Mouse (Mus musculus): ENCODE results near the gene Nup98.

Gene Nup98

DNA sequence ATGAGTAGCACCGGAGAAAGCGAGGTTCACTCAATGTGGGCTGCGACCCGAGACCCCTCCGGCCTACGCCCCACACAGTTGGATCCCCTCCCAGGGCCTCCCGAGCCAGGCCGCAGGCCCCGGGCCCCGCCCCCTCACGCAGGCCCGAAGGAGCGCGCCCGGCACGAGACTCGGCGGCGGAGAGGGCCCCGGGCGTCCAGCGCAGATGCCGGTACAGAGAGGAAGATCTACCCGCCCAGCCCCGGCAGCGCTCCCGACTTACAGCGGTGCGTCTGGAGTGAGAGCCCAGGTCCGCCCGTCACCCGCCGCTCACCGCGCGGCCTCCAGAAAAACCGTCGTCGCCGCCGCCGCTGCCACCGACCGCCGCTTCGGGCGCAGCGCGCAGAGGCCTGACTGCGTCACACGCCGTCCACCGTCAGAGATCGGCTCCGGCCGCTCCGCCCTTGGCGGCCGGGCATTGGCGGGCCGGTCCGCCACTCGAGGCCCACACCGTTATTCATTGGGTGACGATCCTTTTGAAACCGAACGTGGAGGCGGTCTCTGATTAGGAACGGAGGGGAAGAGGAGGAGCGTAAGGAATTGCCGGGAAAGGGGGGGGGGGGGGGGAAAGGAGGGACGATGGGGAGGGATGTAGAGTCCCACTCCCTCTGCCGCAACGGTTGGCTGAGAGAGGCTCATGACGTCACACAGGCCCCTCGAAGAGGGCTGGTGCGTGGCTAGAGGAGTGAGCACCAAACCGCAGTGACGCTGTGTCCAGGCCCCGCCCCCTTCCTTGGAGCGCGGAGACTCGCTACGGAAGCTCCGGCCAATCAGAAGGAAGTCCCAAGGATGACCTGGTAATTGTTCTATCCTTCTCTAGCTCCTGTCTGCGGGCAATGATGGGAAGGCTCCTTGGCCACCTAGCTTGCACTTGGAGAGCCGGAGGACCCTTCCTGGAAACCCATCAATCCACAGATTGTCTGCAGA, at the start of gene Nup98, which contains the start of gene Pgap2:
Gene Nup98, minus strand, starts transcription at position 421 of the 966 bp plus-strand sequence.
Gene Pgap2, plus strand, starts transcription at position 453 of the 966 bp plus-strand sequence.
- DNase-seq (ENCODE audit: inconsistent age in 2 of 2, low spot score in 1 of 2), result peak; percentile 99

DNA sequence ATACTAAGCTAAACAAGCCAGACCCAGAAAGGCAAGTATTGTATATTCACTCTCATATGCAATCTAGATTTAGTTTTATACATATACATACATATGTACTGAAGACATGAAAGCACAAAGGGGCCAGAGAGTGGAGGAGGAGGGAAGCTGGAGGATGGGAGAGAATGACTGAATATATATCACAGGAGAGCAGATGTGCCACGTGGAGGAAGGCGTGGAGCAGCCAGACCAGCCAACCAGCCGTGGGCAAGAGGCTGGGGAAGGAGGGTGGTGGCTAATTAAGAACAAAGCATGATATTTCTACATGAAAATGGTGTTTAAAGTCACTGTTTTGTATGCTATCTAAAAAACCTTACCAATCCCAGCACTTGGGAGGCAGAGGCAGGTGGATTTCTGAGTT, 48.8 kb upstream of the Nup98 start:
- DNase-seq (ENCODE audit: inconsistent age in 2 of 2, low spot score in 1 of 2), result no peak

DNA sequence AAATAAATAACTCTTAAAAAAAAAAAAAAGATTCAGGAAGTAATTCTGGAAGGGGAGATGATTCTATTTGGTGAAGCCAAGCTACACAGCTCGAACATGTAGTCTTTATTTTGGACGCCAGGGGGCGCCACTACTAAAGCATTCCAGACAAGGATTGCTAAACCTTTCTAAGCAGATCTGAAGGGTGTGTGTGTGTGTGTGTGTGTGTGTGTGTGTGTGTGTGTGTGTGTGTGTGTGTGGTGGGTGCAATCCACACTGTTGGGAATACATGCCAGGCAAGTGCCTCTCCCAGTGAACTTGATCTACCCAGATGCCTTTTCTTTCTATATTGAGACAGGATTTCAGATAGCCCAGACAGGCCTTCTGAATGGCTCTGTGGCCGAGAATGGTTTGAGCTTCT, 48.2 kb upstream of the Nup98 start:
- DNase-seq (ENCODE audit: inconsistent age in 2 of 2, low spot score in 1 of 2), result peak; percentile 66 to 92

DNA sequence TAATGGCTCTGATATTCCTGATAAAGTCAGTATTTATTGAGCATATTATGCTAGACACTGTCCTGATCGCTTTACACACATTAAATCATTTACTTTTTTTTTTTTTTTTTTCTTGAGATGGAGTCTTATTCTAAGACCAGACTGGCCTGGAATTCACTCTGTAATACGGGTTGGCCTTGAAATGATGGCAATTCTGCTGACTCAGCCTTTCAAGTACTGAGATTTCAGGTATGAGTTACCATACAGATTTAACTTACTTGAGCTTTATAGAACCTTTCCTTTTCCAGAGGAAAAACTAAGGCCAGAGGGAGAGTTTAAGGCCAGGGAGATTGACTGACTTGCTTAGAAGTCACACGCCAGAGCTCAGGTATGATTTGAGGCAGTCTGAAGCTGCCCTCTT, 46.7 kb upstream of the Nup98 start:
- DNase-seq (ENCODE audit: inconsistent age in 2 of 2, low spot score in 1 of 2), result no peak

DNA sequence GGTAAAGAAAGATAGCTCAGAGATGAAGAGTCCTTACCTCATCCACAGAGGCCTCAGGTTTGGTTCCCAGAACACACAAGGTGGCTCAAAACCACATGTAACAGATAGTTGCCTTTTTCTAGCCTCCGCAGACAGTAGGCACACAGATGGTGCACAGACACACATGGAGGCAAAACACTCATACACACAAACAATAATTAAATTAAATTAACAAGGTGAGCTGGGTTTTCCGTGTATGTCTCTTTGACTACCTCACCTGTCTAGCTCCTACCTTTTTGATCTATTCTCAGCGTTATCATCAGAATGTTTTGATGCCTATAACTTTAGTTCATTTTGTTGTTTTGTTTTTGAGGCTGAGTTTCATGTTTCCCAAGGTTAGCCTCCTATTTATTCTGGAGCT, 46.0 kb upstream of the Nup98 start, which contains the start of gene Rhog:
Gene Rhog, minus strand, starts transcription at position 101 of the 400 bp plus-strand sequence.
- no peak for DNase-seq (ENCODE audit: inconsistent age in 2 of 2, low spot score in 1 of 2)

DNA sequence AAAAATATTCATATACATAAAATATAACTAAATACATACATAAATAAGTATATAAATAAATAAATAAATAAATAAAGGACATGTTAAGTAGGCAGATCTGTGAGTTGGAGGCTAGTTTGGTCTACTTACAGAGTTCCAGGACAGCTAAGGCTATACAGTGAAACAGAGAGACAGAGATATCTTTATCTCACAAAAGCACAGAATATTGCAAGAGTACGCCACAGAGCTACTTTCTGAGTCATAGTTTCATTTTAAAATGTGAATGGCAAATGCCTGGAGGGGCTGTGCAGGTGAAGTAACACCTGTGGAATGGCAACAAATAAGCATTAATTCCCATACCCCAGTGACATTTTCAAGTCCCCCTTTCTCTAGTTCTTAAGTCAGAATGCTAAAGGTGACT, 43.7 kb upstream of the Nup98 start:
- DNase-seq (ENCODE audit: inconsistent age in 2 of 2, low spot score in 1 of 2), result no peak

DNA sequence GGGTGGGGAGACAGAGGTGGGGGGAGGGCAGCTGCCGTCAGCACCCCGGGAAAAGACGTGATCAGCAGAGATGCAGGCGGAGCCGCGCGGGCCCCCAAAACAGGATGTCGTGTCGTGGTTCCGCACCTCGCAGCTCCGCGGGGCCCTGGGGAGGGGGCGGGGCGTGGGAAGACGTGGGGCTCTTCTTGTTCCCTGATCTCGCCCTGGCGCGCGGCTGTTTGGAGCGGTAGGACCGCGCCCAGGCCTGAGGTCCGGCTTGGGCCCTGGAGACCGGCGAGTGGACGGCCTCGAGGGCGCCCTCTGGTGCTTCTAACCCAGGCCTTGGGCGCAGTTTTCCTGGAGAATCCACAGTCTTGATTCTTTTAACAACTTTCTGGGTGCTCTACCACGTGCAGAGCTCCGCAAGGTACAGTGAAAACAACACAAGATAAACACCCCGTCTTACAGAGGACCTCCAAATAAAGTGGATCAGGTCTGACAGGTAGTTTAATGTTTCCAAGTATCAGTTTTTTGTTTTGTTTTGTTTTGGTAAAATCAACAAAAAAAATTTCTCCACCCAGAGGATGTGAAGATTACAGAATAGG, 40.7 kb upstream of the Nup98 start:
- DNase-seq (ENCODE audit: inconsistent age in 2 of 2, low spot score in 1 of 2), result peak; percentile 94 to 98

DNA sequence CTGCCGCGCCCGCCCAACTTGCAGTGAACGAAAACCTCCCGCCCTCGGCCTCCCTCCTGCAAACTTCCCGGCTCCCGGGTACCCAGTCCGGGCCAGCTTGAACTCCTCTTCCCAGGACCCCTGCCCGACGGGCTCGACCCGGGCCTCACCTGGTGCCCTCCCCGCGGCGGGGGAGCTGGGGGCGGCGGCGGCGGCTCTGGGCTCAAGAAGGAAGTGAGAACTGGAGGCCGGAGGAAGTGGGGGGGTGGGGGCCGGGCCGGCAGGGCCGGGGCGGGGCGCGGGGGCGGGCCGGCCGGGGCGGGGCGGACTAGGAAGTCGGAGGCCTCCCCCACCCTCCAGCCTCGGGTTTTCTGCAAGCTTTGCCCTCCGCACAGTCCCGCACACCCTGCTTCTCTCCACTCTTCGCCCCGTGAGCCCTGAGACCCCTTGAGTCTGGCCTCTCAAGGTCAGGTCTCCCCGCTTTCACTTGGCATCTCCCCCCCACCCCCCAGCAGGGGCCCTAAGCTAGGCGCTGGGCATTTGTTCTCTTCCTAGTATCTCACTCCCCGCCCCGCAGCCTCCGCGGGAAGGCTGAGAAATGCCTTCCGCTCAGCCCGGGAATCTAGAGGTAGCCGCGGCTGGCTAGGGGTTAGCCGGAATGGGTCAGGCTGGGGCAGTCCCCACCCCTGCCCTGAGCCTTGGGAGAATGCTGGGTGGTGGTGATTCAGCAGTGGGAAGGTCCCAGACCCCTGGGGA, 40.1 kb upstream of the Nup98 start:
- DNase-seq (ENCODE audit: inconsistent age in 2 of 2, low spot score in 1 of 2), result peak; percentile 86 to 95

DNA sequence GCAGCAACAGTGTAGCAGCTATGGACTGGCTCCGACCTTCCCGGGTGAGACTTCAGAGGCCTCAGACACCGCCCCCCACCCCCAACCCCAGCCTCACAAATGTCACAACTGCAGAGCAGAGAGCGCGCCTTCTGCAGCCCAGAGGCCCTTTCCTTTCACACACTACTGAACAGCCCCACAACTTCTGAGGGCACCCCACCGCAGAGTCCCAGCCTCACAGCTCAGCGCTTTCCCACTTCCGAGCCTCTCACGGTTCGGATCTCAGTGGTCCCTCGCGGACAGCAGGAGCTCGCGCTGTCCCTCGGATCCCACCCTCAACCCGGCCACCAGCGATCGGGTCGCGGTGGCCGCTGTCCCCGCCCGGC, 39.5 kb upstream of the Nup98 start:
- DNase-seq (ENCODE audit: inconsistent age in 2 of 2, low spot score in 1 of 2), result no peak

DNA sequence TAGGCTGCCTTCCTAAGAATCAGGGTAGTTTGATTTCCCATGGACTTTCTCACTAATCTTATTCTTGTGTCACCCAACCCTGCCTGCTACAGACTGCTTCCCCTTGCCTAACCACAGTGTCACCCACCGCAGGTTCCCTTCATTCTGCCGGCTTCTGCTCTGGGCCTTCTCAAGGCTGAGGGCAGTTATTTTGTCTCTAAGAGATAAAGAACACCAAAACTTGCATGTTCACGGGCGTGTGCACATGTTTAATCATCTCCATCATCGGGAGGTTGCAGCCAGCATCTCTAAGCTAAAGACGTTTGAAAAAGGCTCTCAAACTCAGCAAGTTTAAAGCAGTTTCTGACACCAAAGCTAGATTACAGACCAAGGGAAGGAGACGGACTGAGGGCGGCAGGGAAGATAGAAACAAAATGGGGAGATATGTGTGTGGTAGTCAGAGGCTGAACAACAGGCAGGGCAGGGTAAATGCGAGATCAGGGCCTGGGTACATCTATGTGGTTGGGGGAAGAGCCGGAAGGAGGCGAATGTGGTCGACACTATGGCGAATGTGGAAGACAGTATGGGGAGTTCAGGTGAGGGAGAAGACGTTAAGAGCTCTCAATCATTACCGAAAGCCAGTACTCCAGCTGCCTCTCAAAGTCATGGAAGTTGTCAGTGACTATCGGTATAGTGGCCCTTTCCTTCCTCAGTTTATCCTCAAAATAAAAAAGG, 38.9 kb upstream of the Nup98 start:
- DNase-seq (ENCODE audit: inconsistent age in 2 of 2, low spot score in 1 of 2), result peak in 1 of 2 experiments; percentile 56

DNA sequence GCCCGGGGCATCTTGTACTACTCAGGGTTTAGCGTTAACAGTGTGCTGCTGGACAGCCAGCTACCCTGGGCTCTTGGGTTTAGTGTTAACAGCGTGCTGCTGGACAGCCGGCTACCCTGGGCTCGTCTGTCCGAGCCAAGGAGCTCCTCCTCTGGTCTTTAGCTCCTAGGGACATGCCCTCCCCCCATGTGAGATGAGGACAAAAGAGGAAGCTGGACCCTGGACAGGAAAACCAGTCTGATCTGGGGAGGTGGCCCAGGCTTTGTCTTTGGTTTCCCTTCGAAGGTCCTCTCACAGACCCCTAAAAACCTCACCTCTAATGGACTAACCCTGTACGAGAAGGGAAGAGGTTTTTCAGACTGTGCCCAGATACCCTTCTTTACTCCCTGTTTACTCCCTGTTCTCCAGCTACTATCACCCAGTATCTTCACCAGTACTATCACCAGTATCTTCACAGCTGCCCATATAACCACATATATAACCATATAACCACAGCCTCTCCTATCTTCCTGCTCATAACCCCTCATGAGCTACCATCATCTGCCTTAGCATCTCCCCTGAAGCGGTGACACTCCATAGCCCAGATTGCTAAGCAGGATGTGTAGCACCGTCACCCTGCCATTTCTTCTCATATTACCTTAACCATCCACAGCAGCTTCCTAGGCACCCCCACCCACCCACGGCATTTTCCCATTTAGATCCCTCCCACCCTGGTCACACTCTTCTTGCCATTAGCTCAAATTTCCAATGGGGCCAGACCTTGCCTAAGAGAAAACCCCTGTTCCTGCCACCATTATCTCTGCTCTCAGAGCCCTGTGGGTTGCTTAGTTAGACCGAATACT, 37.2 kb upstream of the Nup98 start:
- DNase-seq (ENCODE audit: inconsistent age in 2 of 2, low spot score in 1 of 2), result peak in 1 of 2 experiments; percentile 42

DNA sequence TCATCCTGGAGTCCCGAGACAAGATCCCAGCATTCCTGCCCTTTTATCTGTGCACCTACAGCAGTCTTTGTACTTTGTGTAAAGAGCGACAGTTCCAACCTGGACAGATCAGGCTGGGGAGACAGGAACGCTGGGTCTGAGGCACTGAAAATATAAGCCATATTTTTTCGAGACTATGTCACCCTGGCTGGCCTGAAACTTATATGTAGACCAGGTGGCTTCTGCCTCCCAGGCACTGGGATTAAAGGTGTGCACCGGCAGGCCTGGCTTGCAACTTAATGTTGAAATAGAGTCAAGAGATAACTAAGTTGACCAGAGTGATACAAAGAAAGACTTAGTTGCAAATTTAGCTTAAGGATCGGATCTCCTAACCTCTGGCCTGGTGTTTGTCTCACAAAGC, 36.3 kb upstream of the Nup98 start:
- DNase-seq (ENCODE audit: inconsistent age in 2 of 2, low spot score in 1 of 2), result no peak

DNA sequence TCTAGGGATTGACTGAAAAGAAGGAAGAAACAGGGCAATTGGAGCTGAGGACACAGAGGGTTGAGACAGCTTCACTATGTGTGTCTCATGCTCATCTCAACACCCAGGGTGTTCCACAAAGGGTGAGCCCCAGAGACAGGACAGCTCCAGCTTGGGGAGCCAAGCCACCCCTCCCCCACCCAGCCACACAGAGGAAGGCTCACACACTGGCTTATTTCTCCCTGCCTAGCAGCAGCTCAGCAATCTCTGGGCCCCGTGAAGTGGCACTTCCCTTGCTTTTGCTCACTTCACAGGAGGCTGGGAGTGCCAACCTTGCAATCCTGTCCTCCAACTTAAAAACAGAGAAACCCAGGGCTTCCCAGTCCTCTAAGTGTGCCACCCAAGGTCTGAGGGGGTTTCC, 35.8 kb upstream of the Nup98 start:
- peak in 1 of 2 experiments; percentile 55 for DNase-seq (ENCODE audit: inconsistent age in 2 of 2, low spot score in 1 of 2)

DNA sequence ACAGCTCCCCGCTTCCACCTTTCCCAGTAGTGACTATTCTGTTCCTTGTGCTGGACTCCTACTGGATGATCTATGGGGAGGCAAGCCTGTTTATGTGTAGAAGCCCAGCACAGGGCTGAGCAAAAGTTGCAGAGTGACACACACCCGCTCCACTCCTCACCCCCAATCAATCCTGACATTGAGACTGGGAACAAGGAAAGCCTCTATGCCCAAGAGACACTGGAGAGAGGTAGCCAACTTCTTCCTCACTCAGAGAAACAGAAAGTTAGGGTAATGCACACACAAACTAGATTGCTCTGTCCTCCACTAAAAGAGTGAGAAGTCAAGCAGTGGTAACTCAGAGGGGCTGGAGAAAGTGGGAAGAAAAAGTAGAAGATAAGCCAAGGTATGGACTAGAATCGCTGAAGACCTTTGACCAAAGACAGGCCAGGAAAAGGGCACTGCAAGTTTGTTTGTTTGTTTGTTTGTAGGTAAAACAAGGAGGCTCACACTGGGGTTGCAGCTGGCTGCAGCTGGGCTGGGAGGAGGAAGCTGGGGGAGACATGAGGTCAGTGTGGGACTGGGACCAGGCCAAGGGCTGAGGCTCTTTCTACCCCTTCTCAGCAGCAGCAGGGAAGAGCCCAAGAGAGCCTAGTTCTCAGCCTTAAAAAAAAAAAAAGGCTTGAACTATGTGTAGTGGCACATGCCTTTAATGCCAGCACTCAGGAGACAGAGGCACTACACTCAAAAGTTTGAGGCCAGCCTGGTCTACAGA, 35.0 kb upstream of the Nup98 start:
- DNase-seq (ENCODE audit: inconsistent age in 2 of 2, low spot score in 1 of 2), result no peak

DNA sequence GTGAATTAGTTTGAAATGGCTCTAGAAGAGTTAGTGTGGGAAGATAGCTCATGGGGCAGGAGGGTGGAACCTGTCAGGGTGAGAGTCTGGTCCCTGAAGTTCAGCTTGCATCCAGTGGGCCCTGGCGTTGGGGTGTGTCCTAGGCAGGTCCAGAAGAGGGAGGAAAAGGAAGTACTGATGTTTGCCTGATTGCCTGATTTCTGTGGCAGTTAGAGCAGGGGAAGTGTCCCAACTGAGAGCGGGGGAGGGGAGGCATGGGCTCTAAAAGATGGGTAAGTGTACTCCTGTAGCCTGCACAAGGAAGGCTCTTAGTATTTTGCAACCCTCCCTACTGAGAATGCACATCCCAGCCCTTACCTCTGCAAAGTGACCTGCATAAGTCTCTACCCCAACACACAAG, 33.9 kb upstream of the Nup98 start:
- peak in 1 of 2 experiments; percentile 57 for DNase-seq (ENCODE audit: inconsistent age in 2 of 2, low spot score in 1 of 2)

DNA sequence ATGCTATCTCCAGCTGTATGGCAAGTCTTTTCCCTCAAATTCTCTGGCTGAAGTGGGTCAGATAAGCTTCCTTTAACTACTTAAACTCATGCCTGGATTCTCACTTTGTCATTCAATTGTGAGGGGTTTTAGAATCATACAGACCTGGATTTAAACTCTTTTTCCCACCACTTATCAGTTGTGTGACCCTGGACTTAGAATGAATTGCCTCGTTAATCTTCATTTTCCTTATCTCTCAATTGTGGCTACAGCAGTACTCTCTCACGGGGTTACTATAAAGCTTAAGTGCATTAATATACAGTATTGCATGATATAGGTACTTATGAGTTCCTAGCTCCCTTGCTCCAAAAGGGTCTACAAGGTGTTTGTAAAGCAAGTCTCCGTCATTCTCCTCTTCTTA, 32.9 kb upstream of the Nup98 start:
- no peak for DNase-seq (ENCODE audit: inconsistent age in 2 of 2, low spot score in 1 of 2)

DNA sequence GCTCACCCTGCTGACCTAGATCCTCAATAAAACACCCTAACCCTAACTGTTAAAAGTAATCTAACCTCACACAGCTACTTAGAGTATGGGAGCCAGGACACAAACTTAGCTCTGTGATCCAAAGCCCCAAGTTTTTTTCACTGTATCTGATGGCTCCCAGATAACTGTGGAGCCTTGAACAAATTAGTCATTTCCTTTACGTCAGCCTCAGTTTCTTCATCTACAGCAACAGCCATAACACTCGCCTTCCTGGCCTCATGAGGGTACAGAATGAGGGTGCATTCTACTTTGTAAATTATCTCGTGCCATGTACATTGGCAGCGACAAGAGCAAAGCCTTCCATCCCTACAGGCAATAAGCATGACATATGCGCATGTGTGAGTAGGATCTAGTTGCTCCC, 32.4 kb upstream of the Nup98 start:
- peak in 1 of 2 experiments; percentile 44 for DNase-seq (ENCODE audit: inconsistent age in 2 of 2, low spot score in 1 of 2)

DNA sequence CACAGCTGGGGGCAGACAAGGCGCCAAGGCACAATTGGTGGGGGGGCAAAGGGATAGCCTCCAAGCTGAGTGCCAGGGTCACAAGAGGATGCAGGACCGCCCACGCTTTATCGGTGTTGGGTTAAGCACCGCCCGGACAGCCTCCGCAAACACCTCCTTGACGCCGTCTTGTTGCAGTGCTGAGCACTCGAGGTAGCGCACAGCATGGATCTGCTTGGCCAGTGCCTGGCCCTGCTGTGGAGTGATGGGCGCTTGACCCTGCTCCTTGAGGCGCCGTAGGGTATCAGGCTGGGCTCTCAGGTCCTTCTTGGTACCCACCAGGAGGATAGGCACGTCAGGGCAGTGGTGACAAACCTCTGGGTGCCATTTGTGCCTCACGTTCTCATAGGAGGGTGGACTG, 29.6 kb upstream of the Nup98 start:
- DNase-seq (ENCODE audit: inconsistent age in 2 of 2, low spot score in 1 of 2), result no peak

DNA sequence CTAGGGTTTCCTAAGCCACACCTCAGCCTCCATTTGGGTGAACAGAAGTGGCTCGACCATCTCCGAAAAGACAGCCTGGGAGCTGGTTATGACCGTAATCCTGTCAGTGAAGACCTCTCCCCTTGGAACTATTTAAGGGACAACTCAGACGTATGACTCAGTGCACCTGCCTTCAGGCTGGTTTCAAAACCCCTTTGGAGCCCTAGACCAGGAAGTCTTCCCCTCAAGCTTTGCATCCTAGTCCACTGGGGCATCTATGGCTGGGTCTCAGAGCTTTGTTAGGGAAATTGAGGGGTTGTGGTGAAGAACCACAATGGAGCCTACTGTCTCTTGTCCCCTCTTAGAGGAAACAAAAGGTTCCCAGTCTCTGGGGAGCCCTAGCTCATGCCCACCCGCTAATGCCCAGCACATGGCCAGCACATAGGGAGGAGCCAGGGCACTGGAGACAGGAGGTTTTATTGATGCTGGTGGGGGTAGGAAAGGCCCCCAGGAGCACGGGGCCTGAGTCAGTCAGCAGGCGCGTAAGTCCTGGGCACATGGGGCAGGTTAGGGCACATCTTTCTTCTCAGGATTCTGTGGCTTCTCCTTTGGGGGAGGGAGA, 28.8 kb upstream of the Nup98 start:
- peak in 1 of 2 experiments; percentile 22 for DNase-seq (ENCODE audit: inconsistent age in 2 of 2, low spot score in 1 of 2)

Data from adrenal gland, adult (tissue).